In genomic region chr11:73169231-73169630, GRCm38 (mm10) we compare ENCODE assay signal across 9 mouse cellular contexts. TPM values are rescaled to one million over a fixed set of nuclear protein-coding genes. Genes with fewer than 3 reads are reported as not detected.
DNase-seq lines count a peak whose midpoint lies in the region; ATAC-seq and TF ChIP-seq lines count a peak whose summit lies in the region.
"Had no signal": no experiment of that assay in that cellular context is flagged by ENCODE, and none has a peak within 500 bp of the region (broad histone marks: within the 10 kb centered on the region; RNA-seq: fewer than 3 reads in every experiment).

No protein-coding gene starts in this region.

- no peak overlapping the region for H3K9ac ChIP-seq in midbrain, embryonic 15.5 days
- H3K9ac ChIP-seq in forebrain, embryonic 13.5 days = no peak overlapping the region
- H3K9ac ChIP-seq in kidney, postnatal 0 days (ENCODE audit: low read depth, low read length) = no peak overlapping the region
- no peak overlapping the region for H3K9ac ChIP-seq in liver, embryonic 14.5 days (replicated peaks)
- H3K9ac ChIP-seq: hindbrain, embryonic 15.5 days had no signal

- no peaks in the 10 kb centered on the region for H3K27me3 ChIP-seq in midbrain, embryonic 10.5 days (ENCODE audit: low read depth, poor library complexity, severe bottlenecking)
- H3K27me3 ChIP-seq in midbrain, embryonic 15.5 days (replicated peaks) = no peaks in the 10 kb centered on the region
- no peaks in the 10 kb centered on the region for H3K27me3 ChIP-seq in forebrain, embryonic 13.5 days
- H3K27me3 ChIP-seq in kidney, postnatal 0 days (ENCODE audit: insufficient read depth, low read length) = no peaks in the 10 kb centered on the region
- no peaks in the 10 kb centered on the region for H3K27me3 ChIP-seq in liver, embryonic 14.5 days (ENCODE audit: control insufficient read depth, insufficient read depth, low read length)
- H3K27me3 ChIP-seq: hindbrain, embryonic 15.5 days had no signal

- no peaks in the 10 kb centered on the region for H3K4me1 ChIP-seq in midbrain, embryonic 10.5 days
- H3K4me1 ChIP-seq in midbrain, embryonic 15.5 days = 0 out of 2 replicates have a peak, but pooled peaks cover under 1% of the 10 kb centered on the region
- no peaks in the 10 kb centered on the region for H3K4me1 ChIP-seq in forebrain, embryonic 13.5 days
- 0 out of 2 replicates have a peak, but pooled peaks cover 4% of the 10 kb centered on the region for H3K4me1 ChIP-seq in kidney, postnatal 0 days (replicated peaks; ENCODE audit: insufficient read depth, low read length)
- peaks cover 0 to 2% of the 10 kb centered on the region in 2 experiments; a peak in 1 of 4 replicates for H3K4me1 ChIP-seq in liver, embryonic 14.5 days (replicated peaks; ENCODE audit: control insufficient read depth in 2 of 2, insufficient read depth in 2 of 2, low read length in 1 of 2)

- ATAC-seq in midbrain, embryonic 15.5 days (replicated peaks) = no peak
- peak; percentile 41; the same call in 1 of the 2 replicates for ATAC-seq in forebrain, embryonic 13.5 days
- peak; percentile 37; the same call in 1 of the 2 replicates for ATAC-seq in kidney, postnatal 0 days (replicated peaks; ENCODE audit: low FRiP score, low read depth)
- peak; percentile 40; the same call in 1 of the 2 replicates for ATAC-seq in liver, embryonic 14.5 days (ENCODE audit: insufficient read depth)

- no peak overlapping the region for H3K27ac ChIP-seq in midbrain, embryonic 10.5 days (replicated peaks)
- no peak overlapping the region for H3K27ac ChIP-seq in midbrain, embryonic 15.5 days
- no peak overlapping the region for H3K27ac ChIP-seq in forebrain, embryonic 13.5 days
- H3K27ac ChIP-seq in kidney, postnatal 0 days = no peak overlapping the region
- H3K27ac ChIP-seq in liver, embryonic 14.5 days = no peak overlapping the region
- H3K27ac ChIP-seq: hindbrain, embryonic 15.5 days had no signal

- no peak overlapping the region for H3K4me3 ChIP-seq in midbrain, embryonic 10.5 days
- no peak overlapping the region for H3K4me3 ChIP-seq in midbrain, embryonic 15.5 days
- no peak overlapping the region for H3K4me3 ChIP-seq in forebrain, embryonic 13.5 days
- H3K4me3 ChIP-seq in kidney, postnatal 0 days (replicated peaks; ENCODE audit: low read depth, low read length) = no peak overlapping the region
- no peak overlapping the region for H3K4me3 ChIP-seq in liver, embryonic 14.5 days (ENCODE audit: insufficient read depth in 1 of 2, low read depth in 2 of 2, low read length in 2 of 2)
- H3K4me3 ChIP-seq: hindbrain, embryonic 15.5 days had no signal

- peak; percentile 75 for TF ChIP-seq CTCF in kidney, postnatal 0 days (IDR thresholded peaks at IDR 0.05; ENCODE audit: low read depth)
- peak; percentile 87 for TF ChIP-seq CTCF in liver, embryonic 14.5 days (IDR thresholded peaks at IDR 0.05; ENCODE audit: low read depth)

- peaks cover 37% of the 10 kb centered on the region for H3K36me3 ChIP-seq in midbrain, embryonic 10.5 days
- no peaks in the 10 kb centered on the region for H3K36me3 ChIP-seq in midbrain, embryonic 15.5 days (replicated peaks)
- H3K36me3 ChIP-seq in forebrain, embryonic 13.5 days (ENCODE audit: poor library complexity, severe bottlenecking) = peaks cover 32% of the 10 kb centered on the region
- no peaks in the 10 kb centered on the region for H3K36me3 ChIP-seq in kidney, postnatal 0 days (ENCODE audit: insufficient read depth, low read length)
- peaks cover 2% of the 10 kb centered on the region; the same call in 1 of the 2 replicates for H3K36me3 ChIP-seq in liver, embryonic 14.5 days (replicated peaks; ENCODE audit: control insufficient read depth, insufficient read depth, low read depth)

- TF ChIP-seq EP300 in liver, embryonic 14.5 days (IDR thresholded peaks at IDR 0.05; ENCODE audit: low read depth) = no peak

- no peak overlapping the region for H3K4me2 ChIP-seq in midbrain, embryonic 15.5 days
- H3K4me2 ChIP-seq in forebrain, embryonic 13.5 days = no peak overlapping the region
- H3K4me2 ChIP-seq in kidney, postnatal 0 days (ENCODE audit: low read length) = no peak overlapping the region
- no peak overlapping the region for H3K4me2 ChIP-seq in liver, embryonic 14.5 days (ENCODE audit: low read depth)
- H3K4me2 ChIP-seq: hindbrain, embryonic 15.5 days had no signal

- peak; percentile 57 for DNase-seq in midbrain, embryonic 10.5 days (ENCODE audit: low spot score)
- peak; percentile 75 for DNase-seq in WW6 (ENCODE audit: low read depth, low spot score)
- peak; percentile 65 for DNase-seq in kidney, postnatal 0 days (ENCODE audit: low spot score)
- peak; percentile 37 to 40 (median 37) for DNase-seq in liver, embryonic 14.5 days (ENCODE audit: low read depth in 3 of 3, low spot score in 3 of 3)
- peak; percentile 19 for DNase-seq in ovary, postnatal 14 days (ENCODE audit: low spot score)
- DNase-seq in yolk sac, embryonic 10.5 days (ENCODE audit: low spot score) = peak; percentile 38

- 42% methylated on average over 4 of the region's 4 CpGs for WGBS in midbrain, embryonic 10.5 days
- WGBS in midbrain, embryonic 15.5 days = 38% methylated on average over 4 of the region's 4 CpGs
- WGBS in forebrain, embryonic 13.5 days = 39% methylated on average over 4 of the region's 4 CpGs
- 56% methylated on average over 4 of the region's 4 CpGs for WGBS in kidney, postnatal 0 days
- WGBS in liver, embryonic 14.5 days (ENCODE audit: insufficient replicate concordance) = 37% methylated on average over 4 of the region's 4 CpGs

- H3K9me3 ChIP-seq in midbrain, embryonic 10.5 days (replicated peaks) = no peaks in the 10 kb centered on the region
- H3K9me3 ChIP-seq in midbrain, embryonic 15.5 days = no peaks in the 10 kb centered on the region
- no peaks in the 10 kb centered on the region for H3K9me3 ChIP-seq in forebrain, embryonic 13.5 days (replicated peaks)
- H3K9me3 ChIP-seq in kidney, postnatal 0 days (replicated peaks; ENCODE audit: low read length) = no peaks in the 10 kb centered on the region
- H3K9me3 ChIP-seq in liver, embryonic 14.5 days (ENCODE audit: control insufficient read depth, low read length) = no peaks in the 10 kb centered on the region
- H3K9me3 ChIP-seq: hindbrain, embryonic 15.5 days had no signal

RNA-seq across cellular contexts. Expression of gene Emc6, which starts 7.6 kb away (rescaled TPM):
- 132 and 137 TPM in 2 replicates for polyA plus RNA-seq in midbrain, embryonic 10.5 days (2016; fragmentation: Nextera tagmentation; extraction: Ambion mirVana)
- 116 TPM in 2 replicates for polyA plus RNA-seq in midbrain, embryonic 15.5 days (2015; fragmentation: Nextera tagmentation; extraction: Ambion mirVana)
- 133 and 136 TPM in 2 replicates for polyA plus RNA-seq in forebrain, embryonic 13.5 days (2015; fragmentation: Nextera tagmentation; extraction: Ambion mirVana)
- polyA plus RNA-seq in kidney, postnatal 0 days (2015; fragmentation: Nextera tagmentation; extraction: Ambion mirVana) = 182 and 187 TPM in 2 replicates
- 38.3 and 40.1 TPM in 2 replicates for polyA plus RNA-seq in liver, embryonic 14.5 days (2012; rRNA removed)
- 80.3 and 83.7 TPM in 2 replicates for polyA plus RNA-seq in liver, embryonic 14.5 days (2014; fragmentation: Nextera tagmentation; extraction: Ambion mirVana)

RNA-seq across cellular contexts. Expression of gene Tax1bp3, which starts 7.7 kb away (rescaled TPM):
- polyA plus RNA-seq in midbrain, embryonic 10.5 days (2016; fragmentation: Nextera tagmentation; extraction: Ambion mirVana) = 175 and 199 TPM in 2 replicates
- 156 and 161 TPM in 2 replicates for polyA plus RNA-seq in midbrain, embryonic 15.5 days (2015; fragmentation: Nextera tagmentation; extraction: Ambion mirVana)
- polyA plus RNA-seq in forebrain, embryonic 13.5 days (2015; fragmentation: Nextera tagmentation; extraction: Ambion mirVana) = 174 and 181 TPM in 2 replicates
- polyA plus RNA-seq in kidney, postnatal 0 days (2015; fragmentation: Nextera tagmentation; extraction: Ambion mirVana) = 227 and 237 TPM in 2 replicates
- polyA plus RNA-seq in liver, embryonic 14.5 days (2012; rRNA removed) = 10.8 and 11.6 TPM in 2 replicates
- 25.8 and 26.7 TPM in 2 replicates for polyA plus RNA-seq in liver, embryonic 14.5 days (2014; fragmentation: Nextera tagmentation; extraction: Ambion mirVana)

RNA-seq across cellular contexts. Expression of gene P2rx5, which starts 9.0 kb away (rescaled TPM):
- polyA plus RNA-seq in midbrain, embryonic 10.5 days (2016; fragmentation: Nextera tagmentation; extraction: Ambion mirVana) = 0.21 and 0.29 TPM in 2 replicates
- 0.36 and 0.40 TPM in 2 replicates for polyA plus RNA-seq in midbrain, embryonic 15.5 days (2015; fragmentation: Nextera tagmentation; extraction: Ambion mirVana)
- polyA plus RNA-seq in forebrain, embryonic 13.5 days (2015; fragmentation: Nextera tagmentation; extraction: Ambion mirVana) = 0.26 and 0.30 TPM in 2 replicates
- 1.3 and 1.6 TPM in 2 replicates for polyA plus RNA-seq in kidney, postnatal 0 days (2015; fragmentation: Nextera tagmentation; extraction: Ambion mirVana)
- polyA plus RNA-seq in liver, embryonic 14.5 days (2012; rRNA removed) = 0.05 and 0.08 TPM in 2 replicates
- 0.15 and 0.16 TPM in 2 replicates for polyA plus RNA-seq in liver, embryonic 14.5 days (2014; fragmentation: Nextera tagmentation; extraction: Ambion mirVana)

RNA-seq across cellular contexts. Expression of gene Ctns, which starts 29.6 kb away (rescaled TPM):
- 15.1 and 17.2 TPM in 2 replicates for polyA plus RNA-seq in midbrain, embryonic 10.5 days (2016; fragmentation: Nextera tagmentation; extraction: Ambion mirVana)
- 19.9 and 20.8 TPM in 2 replicates for polyA plus RNA-seq in midbrain, embryonic 15.5 days (2015; fragmentation: Nextera tagmentation; extraction: Ambion mirVana)
- 17.0 and 17.8 TPM in 2 replicates for polyA plus RNA-seq in forebrain, embryonic 13.5 days (2015; fragmentation: Nextera tagmentation; extraction: Ambion mirVana)
- 21.7 and 22.8 TPM in 2 replicates for polyA plus RNA-seq in kidney, postnatal 0 days (2015; fragmentation: Nextera tagmentation; extraction: Ambion mirVana)
- polyA plus RNA-seq in liver, embryonic 14.5 days (2012; rRNA removed) = 4.5 and 5.3 TPM in 2 replicates
- 4.8 and 6.8 TPM in 2 replicates for polyA plus RNA-seq in liver, embryonic 14.5 days (2014; fragmentation: Nextera tagmentation; extraction: Ambion mirVana)

RNA-seq across cellular contexts. Expression of gene Shpk, which starts 30.0 kb away (rescaled TPM):
- polyA plus RNA-seq in midbrain, embryonic 10.5 days (2016; fragmentation: Nextera tagmentation; extraction: Ambion mirVana) = 0.97 and 1.0 TPM in 2 replicates
- 1.8 and 2.2 TPM in 2 replicates for polyA plus RNA-seq in midbrain, embryonic 15.5 days (2015; fragmentation: Nextera tagmentation; extraction: Ambion mirVana)
- 1.2 TPM in 2 replicates for polyA plus RNA-seq in forebrain, embryonic 13.5 days (2015; fragmentation: Nextera tagmentation; extraction: Ambion mirVana)
- polyA plus RNA-seq in kidney, postnatal 0 days (2015; fragmentation: Nextera tagmentation; extraction: Ambion mirVana) = 3.8 and 3.9 TPM in 2 replicates
- 1.6 and 2.0 TPM in 2 replicates for polyA plus RNA-seq in liver, embryonic 14.5 days (2012; rRNA removed)
- 1.5 and 2.4 TPM in 2 replicates for polyA plus RNA-seq in liver, embryonic 14.5 days (2014; fragmentation: Nextera tagmentation; extraction: Ambion mirVana)

Comparison
In these comparisons a context has a peak if more than half of its experiments do, and no peak if none do; other contexts are left out.
1. DNase-seq: peak in every context shown above with its lines; median percentile 75 in WW6; 65 in kidney, postnatal 0 days; 57 in midbrain, embryonic 10.5 days; 38 in yolk sac, embryonic 10.5 days; 37 in liver, embryonic 14.5 days; 19 in ovary, postnatal 14 days.